Mouse (Mus musculus): ENCODE results near the gene Snap29. TPM values are rescaled to one million over a fixed set of nuclear protein-coding genes. Genes with fewer than 3 reads are reported as not detected.
A peak's percentile ranks its signal among the peaks of the same experiment; 100 is the strongest.

The Snap29 gene
- polyA plus RNA-seq, 1 experiment from 2014 or later: 7.7 TPM

DNA sequence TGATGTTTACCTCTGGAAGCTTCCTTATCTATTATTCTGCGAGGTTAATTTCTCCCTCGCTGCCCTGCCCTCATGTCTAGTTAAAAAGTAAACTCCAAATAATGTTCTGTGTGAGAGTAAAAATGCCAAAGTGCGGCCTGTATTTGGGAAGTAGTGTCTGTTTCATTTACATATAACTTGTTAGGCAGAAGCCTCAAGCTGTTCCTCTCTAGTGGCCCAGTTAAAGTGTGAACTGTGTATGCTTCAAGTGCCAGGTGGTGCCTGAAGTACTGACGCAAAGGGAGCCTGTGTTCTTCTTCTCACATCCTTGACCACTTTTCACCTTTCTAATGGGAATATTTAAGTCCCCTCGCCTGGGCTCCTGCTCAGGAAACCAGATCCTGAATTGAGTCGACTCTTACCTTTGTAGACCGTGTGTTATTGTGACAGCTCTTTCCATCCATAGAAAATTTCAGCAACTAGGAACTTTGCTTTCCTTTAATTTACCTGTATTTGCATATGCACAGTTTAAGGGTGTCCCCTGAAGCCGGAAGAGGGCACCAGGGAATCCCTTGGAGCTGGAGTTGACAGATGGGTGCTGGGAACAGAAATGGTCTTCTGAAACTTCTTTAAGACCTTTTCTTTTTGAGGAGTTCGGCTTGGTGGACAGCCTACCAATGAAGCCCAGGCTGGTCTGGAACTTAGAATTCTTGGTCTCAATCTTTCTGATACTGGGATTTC, 886 bp downstream of the Snap29 start:
- Histone ChIP-seq H3K27ac (ENCODE audit: low read depth, low read length) (no peak overlapping the region), H3K4me3 (ENCODE audit: low read depth, low read length) (peak overlapping the region; percentile 83), H3K4me1 (ENCODE audit: control insufficient read depth, insufficient read depth, low read length) (peaks cover 12% of the 10 kb centered on the region; the same call in 1 of the 2 replicates), H3K27me3 (ENCODE audit: control insufficient read depth, insufficient read depth, low read length) (no peaks in the 10 kb centered on the region), H3K4me2 (ENCODE audit: low read depth) (peak overlapping the region; percentile 60), H3K9ac (ENCODE audit: low read length) (peak overlapping the region; percentile 65), H3K36me3 (ENCODE audit: control insufficient read depth, insufficient read depth, low read length) (no peaks in the 10 kb centered on the region), H3K9me3 (ENCODE audit: control insufficient read depth, low read length) (no peaks in the 10 kb centered on the region)
- no peak for ATAC-seq (ENCODE audit: insufficient read depth, low FRiP score, low TSS enrichment)
- DNase-seq (ENCODE audit: low spot score): no peak
- WGBS: 43% methylated on average over 9 of the region's 9 CpGs

DNA sequence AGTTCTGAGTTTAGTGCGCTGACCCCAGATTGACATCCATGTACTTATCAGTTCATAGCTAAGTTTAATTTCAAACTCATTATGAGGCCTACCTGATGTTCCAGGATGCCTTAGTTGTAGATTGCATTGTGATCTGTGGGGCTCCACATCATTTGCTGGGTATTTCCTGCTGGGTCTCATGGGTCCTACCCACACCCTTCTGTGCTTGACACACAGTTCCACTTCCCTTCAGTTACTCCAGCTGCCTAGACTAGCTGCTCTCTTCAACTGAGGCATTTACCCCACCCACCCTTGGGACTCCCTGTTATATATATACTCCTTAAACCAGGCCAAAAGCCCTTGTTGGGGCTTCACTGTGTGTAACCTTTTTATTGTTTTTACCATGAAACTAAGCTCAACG, 3.3 kb downstream of the Snap29 start:
- Histone ChIP-seq H3K27me3 (ENCODE audit: control insufficient read depth, insufficient read depth, low read length) (no peaks in the 10 kb centered on the region), H3K27ac (ENCODE audit: low read depth, low read length) (no peak overlapping the region), H3K4me3 (ENCODE audit: low read depth, low read length) (no peak overlapping the region), H3K36me3 (ENCODE audit: control insufficient read depth, insufficient read depth, low read length) (no peaks in the 10 kb centered on the region), H3K4me2 (ENCODE audit: low read depth) (no peak overlapping the region), H3K9me3 (ENCODE audit: control insufficient read depth, low read length) (no peaks in the 10 kb centered on the region), H3K4me1 (ENCODE audit: control insufficient read depth, insufficient read depth, low read length) (peaks cover 12% of the 10 kb centered on the region; the same call in 1 of the 2 replicates), H3K9ac (ENCODE audit: low read length) (no peak overlapping the region)
- no peak for DNase-seq (ENCODE audit: low spot score)
- ATAC-seq (ENCODE audit: insufficient read depth, low FRiP score, low TSS enrichment): no peak
- 89% methylated on average over 2 of the region's 2 CpGs for WGBS

DNA sequence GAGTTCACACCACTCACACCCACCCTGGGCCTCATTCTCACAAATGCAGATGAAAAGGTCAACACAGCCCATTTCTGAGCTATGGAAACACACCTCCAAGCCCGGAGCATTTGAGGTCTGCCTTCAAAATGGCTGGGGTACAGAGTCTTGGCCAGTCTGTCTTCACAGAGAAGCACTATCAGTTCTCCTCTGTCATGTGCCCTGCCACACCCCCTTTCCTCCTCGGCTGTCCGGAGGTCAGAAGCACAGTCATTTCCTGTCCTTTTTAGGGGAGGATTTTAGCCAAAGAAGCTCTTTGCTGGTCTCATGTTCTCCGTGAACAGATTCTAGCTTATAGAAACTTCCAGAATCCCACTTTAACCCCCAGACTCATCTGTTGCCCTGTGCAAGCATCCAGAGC, 4.4 kb downstream of the Snap29 start:
- Histone ChIP-seq H3K4me2 (ENCODE audit: low read depth) (no peak overlapping the region), H3K27ac (ENCODE audit: low read depth, low read length) (no peak overlapping the region), H3K9ac (ENCODE audit: low read length) (no peak overlapping the region), H3K27me3 (ENCODE audit: control insufficient read depth, insufficient read depth, low read length) (no peaks in the 10 kb centered on the region), H3K4me3 (ENCODE audit: low read depth, low read length) (no peak overlapping the region), H3K9me3 (ENCODE audit: control insufficient read depth, low read length) (no peaks in the 10 kb centered on the region), H3K36me3 (ENCODE audit: control insufficient read depth, insufficient read depth, low read length) (no peaks in the 10 kb centered on the region), H3K4me1 (ENCODE audit: control insufficient read depth, insufficient read depth, low read length) (peaks cover 6% of the 10 kb centered on the region; the same call in 1 of the 2 replicates)
- ATAC-seq (ENCODE audit: insufficient read depth, low FRiP score, low TSS enrichment): no peak
- DNase-seq (ENCODE audit: low spot score): no peak
- WGBS: 68% methylated on average over 4 of the region's 4 CpGs

DNA sequence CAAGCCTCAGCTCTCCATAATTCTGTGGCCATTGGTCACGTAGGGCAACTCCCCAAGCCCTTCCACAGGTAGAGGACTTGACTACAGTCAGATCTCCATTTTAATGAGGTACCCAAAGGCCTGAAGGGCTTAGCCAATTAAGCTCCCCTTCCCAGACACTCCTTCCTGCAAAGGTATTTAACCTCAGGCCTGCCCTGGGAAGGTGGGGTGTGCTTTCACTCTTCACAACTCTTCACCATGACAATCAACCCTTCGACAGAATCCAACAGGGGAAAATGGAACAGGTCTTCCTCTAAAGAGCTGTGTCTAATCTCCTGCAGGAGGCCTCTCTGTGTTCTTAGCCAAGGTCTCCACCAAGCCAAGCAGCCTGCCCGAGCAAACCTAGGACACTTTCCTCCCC, 17.2 kb downstream of the Snap29 start:
- 76% methylated on average over 3 of the region's 3 CpGs for WGBS
- Histone ChIP-seq H3K9ac (ENCODE audit: low read length) (no peak overlapping the region), H3K4me2 (ENCODE audit: low read depth) (no peak overlapping the region), H3K36me3 (ENCODE audit: control insufficient read depth, insufficient read depth, low read length) (peaks cover 3% of the 10 kb centered on the region), H3K4me3 (ENCODE audit: low read depth, low read length) (no peak overlapping the region), H3K9me3 (ENCODE audit: control insufficient read depth, low read length) (no peaks in the 10 kb centered on the region), H3K27me3 (ENCODE audit: control insufficient read depth, insufficient read depth, low read length) (no peaks in the 10 kb centered on the region), H3K27ac (ENCODE audit: low read depth, low read length) (no peak overlapping the region), H3K4me1 (ENCODE audit: control insufficient read depth, insufficient read depth, low read length) (no peaks in the 10 kb centered on the region)
- ATAC-seq (ENCODE audit: insufficient read depth, low FRiP score, low TSS enrichment) (no peak), DNase-seq (ENCODE audit: low spot score) (no peak)

DNA sequence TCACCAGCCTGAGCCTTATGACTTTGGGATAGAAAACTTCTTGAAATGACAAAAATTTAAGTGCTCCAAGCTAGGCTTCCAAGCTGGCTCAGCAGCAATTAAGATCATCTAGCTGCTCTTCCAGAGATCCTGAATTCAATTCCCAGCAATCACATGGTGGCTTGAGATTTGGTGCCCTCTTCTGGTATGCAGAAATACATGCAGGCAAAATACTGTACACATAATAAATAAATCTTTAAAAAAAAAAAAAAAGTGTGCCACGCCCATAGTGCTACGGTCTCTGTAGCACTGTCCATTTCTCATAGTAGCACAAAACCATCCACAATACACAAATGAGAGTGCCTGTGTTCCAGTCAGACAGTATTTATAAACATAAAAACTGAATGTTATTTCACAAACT, 26.8 kb downstream of the Snap29 start:
- H3K36me3 ChIP-seq (ENCODE audit: control insufficient read depth, insufficient read depth, low read length): no peaks in the 10 kb centered on the region
- H3K9me3 ChIP-seq (ENCODE audit: control insufficient read depth, low read length): no peaks in the 10 kb centered on the region
- no peak overlapping the region for H3K9ac ChIP-seq (ENCODE audit: low read length)
- H3K27ac ChIP-seq (ENCODE audit: low read depth, low read length): no peak overlapping the region
- WGBS: 86% methylated on average over 2 of the region's 2 CpGs
- H3K4me3 ChIP-seq (ENCODE audit: low read depth, low read length): no peak overlapping the region
- H3K27me3 ChIP-seq (ENCODE audit: control insufficient read depth, insufficient read depth, low read length): no peaks in the 10 kb centered on the region
- no peaks in the 10 kb centered on the region for H3K4me1 ChIP-seq (ENCODE audit: control insufficient read depth, insufficient read depth, low read length)
- H3K4me2 ChIP-seq (ENCODE audit: low read depth): no peak overlapping the region
- no peak for ATAC-seq (ENCODE audit: insufficient read depth, low FRiP score, low TSS enrichment)
- no peak for DNase-seq (ENCODE audit: low spot score)

DNA sequence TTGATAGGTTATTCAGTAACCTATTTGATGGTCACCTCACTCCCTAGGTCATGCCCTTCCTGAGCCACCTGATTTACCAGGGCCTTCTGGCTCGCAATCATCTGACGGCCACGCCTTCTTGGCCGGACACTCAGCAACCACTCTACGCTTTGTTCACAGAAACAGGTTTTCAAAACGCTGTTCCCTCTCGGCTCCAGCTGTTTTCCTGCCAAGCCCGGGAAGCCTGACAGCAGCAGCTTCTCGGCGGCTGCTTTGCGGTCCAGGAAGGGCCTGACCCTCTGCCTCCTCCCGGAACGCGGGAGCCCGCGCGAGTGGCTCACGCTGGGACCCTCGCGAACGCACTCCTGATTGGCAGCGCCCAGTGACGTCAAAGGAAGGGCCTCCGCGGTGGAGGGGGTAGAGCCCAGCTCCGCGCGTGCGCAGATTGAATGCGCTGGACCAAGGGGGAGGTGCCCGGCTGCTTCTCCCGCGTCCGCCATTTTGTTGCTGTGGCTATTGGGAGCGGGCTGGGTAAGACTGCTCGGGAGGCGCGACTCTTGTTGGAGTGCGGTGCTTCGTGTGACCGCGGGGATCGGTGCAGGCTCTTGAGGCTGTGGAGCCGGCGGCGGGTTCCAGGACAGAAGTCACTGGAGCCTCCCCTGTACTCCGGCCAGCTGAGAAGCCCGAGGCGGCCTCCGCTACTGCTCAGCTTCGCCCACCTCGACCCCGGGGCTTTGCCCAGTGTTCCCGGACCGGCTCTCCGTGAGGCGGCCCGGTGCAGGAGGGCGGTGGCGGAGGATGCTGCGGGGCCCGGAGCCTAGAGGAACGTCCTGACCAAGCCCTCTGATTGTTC, 46.0 kb downstream of the Snap29 start, which contains the start of gene Crkl:
Gene Crkl, plus strand, starts transcription at position 447 of the 832 bp plus-strand sequence.
- ATAC-seq (ENCODE audit: insufficient read depth, low FRiP score, low TSS enrichment) (peak; percentile 95), DNase-seq (ENCODE audit: low spot score) (peak; percentile 99)
- Histone ChIP-seq H3K36me3 (ENCODE audit: control insufficient read depth, insufficient read depth, low read length) (peaks cover 2% of the 10 kb centered on the region; the same call in 1 of the 2 replicates), H3K27ac (ENCODE audit: low read depth, low read length) (peak within 1 kb of the TSS; percentile 84), H3K27me3 (ENCODE audit: control insufficient read depth, insufficient read depth, low read length) (no peaks in the 10 kb centered on the region), H3K4me1 (ENCODE audit: control insufficient read depth, insufficient read depth, low read length) (peaks cover 9% of the 10 kb centered on the region), H3K4me3 (ENCODE audit: low read depth, low read length) (peak within 1 kb of the TSS; percentile 90), H3K9ac (ENCODE audit: low read length) (peak within 1 kb of the TSS; percentile 90), H3K9me3 (ENCODE audit: control insufficient read depth, low read length) (no peaks in the 10 kb centered on the region), H3K4me2 (ENCODE audit: low read depth) (peak within 1 kb of the TSS; percentile 84)
- WGBS: under 1% methylated on average over 61 of the region's 63 CpGs

DNA sequence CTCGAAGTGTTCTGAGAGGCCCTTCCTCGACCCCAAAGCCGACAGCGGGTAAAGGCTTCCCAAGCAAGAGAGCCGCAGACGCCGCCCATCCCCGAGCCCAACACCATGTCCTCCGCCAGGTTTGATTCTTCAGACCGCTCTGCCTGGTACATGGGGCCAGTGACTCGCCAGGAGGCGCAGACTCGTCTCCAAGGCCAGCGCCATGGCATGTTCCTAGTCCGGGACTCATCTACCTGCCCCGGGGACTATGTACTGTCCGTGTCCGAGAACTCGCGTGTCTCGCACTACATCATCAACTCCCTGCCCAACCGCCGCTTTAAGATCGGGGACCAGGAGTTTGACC, 46.6 kb downstream of the Snap29 start:
- Histone ChIP-seq H3K27ac (ENCODE audit: low read depth, low read length) (peak overlapping the region; percentile 84), H3K27me3 (ENCODE audit: control insufficient read depth, insufficient read depth, low read length) (no peaks in the 10 kb centered on the region), H3K4me3 (ENCODE audit: low read depth, low read length) (peak overlapping the region; percentile 90), H3K9ac (ENCODE audit: low read length) (peak overlapping the region; percentile 90), H3K4me2 (ENCODE audit: low read depth) (peak overlapping the region; percentile 84), H3K4me1 (ENCODE audit: control insufficient read depth, insufficient read depth, low read length) (peaks cover 9% of the 10 kb centered on the region), H3K36me3 (ENCODE audit: control insufficient read depth, insufficient read depth, low read length) (peaks cover 2% of the 10 kb centered on the region; the same call in 1 of the 2 replicates), H3K9me3 (ENCODE audit: control insufficient read depth, low read length) (no peaks in the 10 kb centered on the region)
- DNase-seq (ENCODE audit: low spot score) (no peak), ATAC-seq (ENCODE audit: insufficient read depth, low FRiP score, low TSS enrichment) (peak; percentile 48)
- WGBS: 0% methylated on average over 24 of the region's 24 CpGs

DNA sequence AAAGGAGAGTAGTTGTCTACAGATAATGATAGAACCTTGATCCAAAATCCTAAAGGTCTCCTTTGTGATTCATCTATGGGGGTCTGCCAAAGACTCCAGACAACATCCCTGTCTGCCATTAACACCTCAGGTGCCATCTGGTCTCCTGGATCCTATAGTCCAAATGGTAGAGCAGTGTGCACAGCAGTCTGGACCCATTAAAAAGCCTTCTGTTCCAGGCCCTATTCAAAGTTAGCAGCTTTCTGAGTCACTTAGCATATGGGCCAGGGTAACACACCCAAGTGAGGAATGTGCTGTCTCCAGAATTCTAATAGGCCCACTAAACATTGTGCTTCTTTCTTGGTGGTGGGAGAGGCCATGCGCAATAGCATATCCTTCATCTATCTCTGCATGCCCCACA, 51.1 kb downstream of the Snap29 start:
- H3K4me1 ChIP-seq (ENCODE audit: control insufficient read depth, insufficient read depth, low read length): peaks cover 9% of the 10 kb centered on the region
- peaks cover 2% of the 10 kb centered on the region; the same call in 1 of the 2 replicates for H3K36me3 ChIP-seq (ENCODE audit: control insufficient read depth, insufficient read depth, low read length)
- H3K9me3 ChIP-seq (ENCODE audit: control insufficient read depth, low read length): no peaks in the 10 kb centered on the region
- no peak for DNase-seq (ENCODE audit: low spot score)
- no peak overlapping the region for H3K4me2 ChIP-seq (ENCODE audit: low read depth)
- no peak overlapping the region for H3K9ac ChIP-seq (ENCODE audit: low read length)
- H3K27ac ChIP-seq (ENCODE audit: low read depth, low read length): no peak overlapping the region
- no peaks in the 10 kb centered on the region for H3K27me3 ChIP-seq (ENCODE audit: control insufficient read depth, insufficient read depth, low read length)
- ATAC-seq (ENCODE audit: insufficient read depth, low FRiP score, low TSS enrichment): no peak
- no peak overlapping the region for H3K4me3 ChIP-seq (ENCODE audit: low read depth, low read length)
- 100% methylated on average over 1 of the region's 1 CpGs for WGBS

All from neural tube, embryonic 11.5 days (tissue).